Mouse (Mus musculus) heart, adult 11 months (tissue): ENCODE measurements around the gene Mlkl.

Experiments
- DNase-seq: peaks from one replicate; pipeline ENCODE4 v3.0.0; 2022

Gene Mlkl

DNA sequence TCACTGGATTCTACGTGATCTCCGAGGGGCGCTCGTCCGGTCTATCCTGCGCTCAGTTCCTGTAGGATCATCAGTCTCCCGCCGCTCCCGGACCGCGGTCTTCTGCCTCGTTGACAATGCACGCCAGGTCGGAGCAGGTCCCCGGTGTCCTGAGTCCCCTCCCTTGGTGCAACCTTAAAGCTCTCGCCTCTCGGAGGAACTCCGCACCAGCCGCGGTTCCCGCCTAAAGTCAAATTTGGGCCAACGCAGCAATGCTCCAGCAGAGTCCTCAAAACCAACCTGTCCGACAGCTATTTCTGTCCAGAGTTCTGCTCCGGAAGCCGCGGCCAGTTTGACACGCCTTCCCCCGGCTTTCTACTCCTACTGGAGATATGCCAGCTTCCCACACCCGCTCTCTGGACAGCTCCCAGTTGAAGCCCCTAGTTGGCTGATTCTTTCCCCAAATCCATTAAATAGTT, at the start of gene Mlkl:
Gene Mlkl, minus strand, starts transcription at position 288 of the 458 bp plus-strand sequence.
- peak; percentile 97 for DNase-seq

DNA sequence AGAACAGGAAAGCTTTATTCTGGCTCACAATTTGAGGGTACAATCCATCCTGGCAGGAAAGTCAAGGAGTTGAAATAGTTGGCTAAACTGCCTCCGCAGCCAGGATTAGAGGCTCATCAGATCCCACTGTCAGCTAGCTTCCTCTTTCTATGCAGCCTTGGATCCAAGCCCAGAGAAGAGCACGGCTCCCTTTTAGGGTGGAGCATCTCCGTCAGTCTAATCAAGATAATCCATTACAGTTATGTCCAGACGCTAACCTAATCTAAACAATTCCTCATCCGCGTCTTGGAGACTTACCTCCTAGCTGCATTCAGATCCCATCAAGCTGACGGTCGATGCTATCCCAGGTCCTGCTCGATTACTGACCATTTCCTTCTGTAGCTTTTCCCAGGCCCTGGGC, 47.9 kb upstream of the Mlkl start:
- no peak for DNase-seq

DNA sequence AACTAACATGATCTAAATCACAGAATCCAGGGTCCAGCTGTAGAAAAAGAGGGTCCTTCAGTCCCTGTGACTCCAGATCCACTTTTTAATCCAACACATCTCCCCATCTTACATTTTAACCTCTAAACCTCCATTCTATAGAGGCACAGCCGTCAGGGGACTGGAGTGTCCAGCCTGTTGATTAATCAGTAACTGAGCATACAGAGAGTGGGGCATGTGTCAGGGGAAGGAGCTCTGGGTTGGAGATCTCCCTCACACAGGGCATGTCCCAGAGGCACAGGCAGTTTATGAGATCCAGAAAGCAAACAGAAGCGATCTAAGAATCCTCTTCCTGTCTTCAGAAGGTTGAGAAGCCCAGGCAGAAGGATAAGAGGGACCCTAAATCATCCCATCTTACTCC, 46.7 kb upstream of the Mlkl start:
- DNase-seq: no peak

DNA sequence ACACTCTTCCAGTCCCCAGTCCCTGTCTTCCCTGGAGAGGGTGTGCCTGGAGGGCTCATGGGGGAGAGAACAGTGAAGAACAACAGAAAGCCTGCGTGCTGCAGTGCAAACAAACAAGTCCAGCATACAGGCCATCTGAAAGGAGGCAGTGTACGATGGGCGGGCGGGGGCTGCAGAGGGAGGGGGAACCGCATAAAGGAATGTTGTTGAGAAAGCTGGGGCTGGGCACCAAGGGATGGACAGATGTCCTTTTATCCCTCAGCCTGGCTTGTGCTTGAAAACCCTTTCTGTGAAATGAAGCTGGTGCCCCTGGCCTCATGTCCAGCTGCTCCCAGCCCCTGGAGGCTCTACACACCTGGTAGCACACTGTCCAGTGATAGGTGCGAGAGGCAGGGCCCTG, 37.2 kb upstream of the Mlkl start:
- DNase-seq: no peak

DNA sequence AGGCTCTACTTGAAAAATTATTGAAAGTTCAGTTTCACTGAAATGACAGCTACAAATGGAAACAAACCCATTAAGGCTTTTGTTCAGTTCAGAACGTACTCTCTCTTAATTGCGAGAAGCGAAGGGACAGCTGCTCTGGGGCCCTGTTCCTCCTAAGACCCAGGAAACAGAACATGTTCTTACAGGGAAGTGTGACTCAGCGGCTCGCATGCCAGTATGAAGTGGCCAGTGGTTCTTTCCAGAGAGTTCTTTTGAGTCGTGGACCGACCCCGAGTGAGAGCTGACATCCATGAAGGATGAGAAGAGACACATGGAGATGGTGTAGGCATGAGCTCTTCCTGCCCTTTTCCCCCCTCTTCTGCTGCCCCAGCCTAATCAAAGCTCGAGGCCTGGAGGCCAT, 31.7 kb upstream of the Mlkl start:
- DNase-seq: no peak

DNA sequence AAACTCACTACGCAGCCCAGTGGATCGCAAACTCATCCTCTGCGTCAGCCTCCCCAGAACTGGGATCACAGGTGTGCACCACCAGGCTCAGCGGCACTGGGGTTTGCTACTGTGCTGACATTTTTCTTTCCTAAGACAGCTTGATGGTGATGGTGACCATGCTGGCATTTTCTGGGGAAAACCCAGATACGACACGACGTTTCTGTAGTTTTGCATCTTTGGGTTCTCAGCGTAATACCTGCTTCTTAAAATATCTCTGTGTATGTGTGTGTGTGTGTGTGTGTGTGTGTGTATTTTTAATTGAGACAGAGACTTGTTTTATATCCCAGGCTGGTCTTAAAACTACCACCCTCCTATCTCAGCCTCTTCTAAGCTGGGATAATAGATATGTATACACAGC, 29.4 kb upstream of the Mlkl start:
- DNase-seq: no peak

DNA sequence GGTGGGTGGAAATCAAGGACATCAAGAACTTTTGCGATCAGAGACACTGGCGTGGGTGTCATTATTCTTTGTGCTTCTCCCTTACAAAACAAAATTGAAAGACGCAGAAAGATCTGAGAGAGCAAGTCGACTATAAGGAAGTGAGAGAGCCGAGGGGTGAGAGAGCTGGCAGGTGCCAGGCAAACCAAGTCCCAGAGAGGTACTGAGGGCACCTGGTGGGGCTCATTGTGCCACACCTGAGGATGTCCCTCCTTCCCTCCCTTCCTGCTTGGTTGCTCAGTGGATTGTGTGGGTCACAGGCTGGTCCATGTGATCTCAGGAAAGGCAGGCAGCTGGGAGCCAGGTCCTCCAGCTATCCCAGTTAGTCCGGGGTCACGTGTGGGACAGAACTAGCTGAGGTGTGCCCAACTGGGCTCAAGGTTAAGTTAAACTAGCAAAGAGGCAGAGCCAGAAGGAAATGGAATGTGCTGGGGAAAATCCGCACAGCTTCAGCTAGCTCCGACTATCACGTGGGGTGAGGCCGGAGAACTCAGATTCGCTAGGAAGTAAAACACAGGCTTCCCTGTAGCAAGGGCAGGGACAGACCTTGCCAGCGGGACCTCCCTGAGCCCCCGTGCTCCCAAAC, 28.7 kb upstream of the Mlkl start:
- peak; percentile 97 for DNase-seq

DNA sequence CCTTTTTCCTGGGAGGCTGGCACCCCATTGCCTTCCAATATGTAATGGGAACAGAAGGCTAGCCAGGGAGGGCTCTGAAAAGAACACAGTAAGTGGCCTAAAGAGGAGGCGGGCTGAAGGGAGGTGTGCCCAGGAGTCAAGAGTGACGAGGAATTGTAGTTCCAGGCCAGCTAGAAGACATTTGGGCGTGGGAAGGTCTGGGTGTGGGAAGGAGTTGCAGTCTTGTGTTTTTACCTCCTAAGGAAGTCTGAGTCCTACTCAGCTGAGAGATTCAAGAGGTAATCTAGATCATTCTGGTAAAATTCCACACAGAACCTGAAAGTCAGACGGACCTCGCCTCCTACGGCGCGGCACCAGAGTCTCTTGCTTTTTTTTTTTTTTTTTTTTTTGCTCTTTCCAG, 25.5 kb upstream of the Mlkl start:
- DNase-seq: no peak

DNA sequence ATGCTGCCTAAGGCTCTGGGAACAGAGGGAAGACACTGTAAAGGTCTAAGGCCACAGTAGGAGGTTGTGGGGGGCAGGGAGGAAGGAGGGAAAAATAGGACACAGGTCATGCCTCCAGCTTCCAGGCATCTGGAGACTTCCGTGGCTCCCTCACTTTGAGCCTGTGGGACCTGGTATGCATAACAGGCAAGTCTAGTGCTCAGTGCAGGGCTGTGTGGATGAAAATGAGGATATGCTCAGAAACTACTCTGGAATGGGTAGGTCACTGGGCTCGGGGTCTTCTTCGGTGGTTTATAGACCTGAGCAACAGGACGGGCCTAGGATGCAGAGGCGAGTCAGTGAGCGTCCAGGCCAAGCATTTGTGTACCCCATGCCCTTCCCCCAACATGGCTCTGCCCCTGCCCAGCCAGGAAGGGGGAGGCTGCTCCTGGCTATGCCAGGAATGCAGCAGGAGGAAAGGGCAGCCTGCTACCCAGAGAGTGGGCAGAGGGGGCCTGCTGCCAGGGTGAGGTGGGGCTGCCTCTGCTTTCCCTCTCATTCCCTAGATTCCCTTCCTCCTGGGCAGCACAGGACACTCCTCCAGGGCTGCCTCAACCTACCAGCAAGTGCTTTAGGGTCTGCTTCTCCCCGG, 22.7 kb upstream of the Mlkl start:
- DNase-seq: no peak

DNA sequence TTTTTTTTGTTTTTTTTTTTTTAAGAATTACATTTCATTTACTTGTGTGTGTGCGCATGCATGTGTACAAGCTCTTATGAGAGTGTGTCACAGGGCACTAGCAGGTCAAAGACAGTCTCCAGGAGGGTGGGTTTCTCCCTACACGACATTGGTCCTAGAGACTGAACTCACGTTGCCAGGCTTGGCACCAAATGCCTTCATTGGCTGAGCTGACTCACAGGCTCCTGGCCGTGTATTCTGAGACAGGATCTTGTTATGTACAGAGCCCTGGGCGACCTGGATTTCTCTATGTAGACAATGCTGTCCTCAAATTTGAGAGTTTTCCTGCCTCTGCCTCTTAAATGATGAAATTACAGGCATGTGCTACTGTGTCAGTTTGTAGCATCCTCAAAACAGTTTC, 22.0 kb upstream of the Mlkl start:
- DNase-seq: no peak

DNA sequence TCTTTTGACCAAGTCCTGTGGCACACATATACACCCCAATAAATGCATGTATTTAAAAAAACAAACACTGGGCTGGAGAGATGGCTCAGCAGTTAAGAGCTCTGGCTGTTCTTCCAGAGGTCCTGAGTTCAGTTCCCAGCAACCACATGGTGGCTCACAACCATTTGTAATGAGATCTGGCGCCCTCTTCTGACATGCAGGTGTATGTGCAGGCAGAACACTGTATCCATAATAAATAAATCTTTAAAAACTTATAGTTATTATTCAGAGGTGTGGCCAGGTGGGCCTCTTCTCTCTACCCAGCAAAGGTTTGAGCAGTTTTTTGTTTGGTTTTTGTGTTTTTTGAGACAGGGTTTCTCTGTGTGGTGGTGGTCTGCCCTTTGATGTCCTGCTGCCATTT, 20.9 kb upstream of the Mlkl start:
- no peak for DNase-seq

DNA sequence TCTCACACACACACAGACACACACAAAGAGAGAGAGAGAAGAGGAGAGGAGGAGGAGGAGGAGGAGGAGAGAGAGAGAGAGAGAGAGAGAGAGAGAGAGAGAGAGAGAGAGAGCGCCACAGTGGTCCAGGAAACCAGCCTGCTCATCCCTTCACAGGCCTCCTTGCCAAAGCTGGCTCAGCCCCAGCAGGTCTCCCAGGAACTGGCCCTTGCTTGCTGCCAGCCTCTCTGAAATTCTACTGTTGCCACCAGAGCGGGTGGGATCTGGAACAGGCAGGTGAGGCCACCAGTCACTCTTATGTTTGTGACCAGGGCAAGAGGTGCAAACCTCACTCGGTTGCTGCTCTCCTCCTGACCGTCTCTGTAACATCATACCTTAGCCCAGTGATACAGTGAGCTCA, 19.5 kb upstream of the Mlkl start:
- no peak for DNase-seq

DNA sequence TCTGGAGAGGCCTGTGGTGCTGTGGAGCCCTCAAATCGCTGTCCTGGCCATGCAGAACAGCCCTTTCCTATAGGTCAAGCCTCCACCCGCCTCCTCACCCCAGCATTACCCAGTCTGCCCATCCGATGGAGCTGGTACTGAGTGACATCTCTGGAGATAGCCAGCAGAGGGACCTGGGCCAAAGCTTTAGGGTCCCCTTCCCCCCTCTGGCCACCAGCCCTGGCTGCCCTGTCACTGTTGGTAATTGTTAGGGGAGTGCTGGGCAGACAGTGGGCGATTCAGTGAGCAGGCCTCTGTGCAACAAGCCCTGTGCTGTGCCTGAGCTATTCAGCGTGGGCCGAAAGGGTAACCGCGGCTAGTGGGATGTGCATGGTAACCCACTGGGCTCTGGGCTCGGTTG, 15.5 kb upstream of the Mlkl start:
- no peak for DNase-seq

DNA sequence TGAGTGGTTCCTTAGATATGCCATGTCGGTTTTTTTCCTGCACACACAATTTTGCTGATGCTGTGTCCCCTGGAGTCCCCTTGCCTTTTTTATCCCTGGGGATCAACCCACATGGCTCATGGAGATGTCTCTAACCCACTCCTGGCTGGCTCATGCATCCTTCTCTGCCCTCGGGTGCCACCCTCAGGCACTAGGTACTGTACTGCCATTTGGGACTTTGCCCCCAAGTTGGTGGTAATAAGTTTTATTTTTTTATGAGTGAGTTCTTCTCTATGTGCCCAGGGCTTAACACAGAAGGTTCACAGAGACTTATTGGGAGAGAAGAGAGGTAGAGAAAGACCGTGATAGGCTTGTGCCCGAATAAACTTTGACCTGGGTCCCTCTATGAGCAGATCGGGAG, 14.3 kb upstream of the Mlkl start:
- DNase-seq: no peak

DNA sequence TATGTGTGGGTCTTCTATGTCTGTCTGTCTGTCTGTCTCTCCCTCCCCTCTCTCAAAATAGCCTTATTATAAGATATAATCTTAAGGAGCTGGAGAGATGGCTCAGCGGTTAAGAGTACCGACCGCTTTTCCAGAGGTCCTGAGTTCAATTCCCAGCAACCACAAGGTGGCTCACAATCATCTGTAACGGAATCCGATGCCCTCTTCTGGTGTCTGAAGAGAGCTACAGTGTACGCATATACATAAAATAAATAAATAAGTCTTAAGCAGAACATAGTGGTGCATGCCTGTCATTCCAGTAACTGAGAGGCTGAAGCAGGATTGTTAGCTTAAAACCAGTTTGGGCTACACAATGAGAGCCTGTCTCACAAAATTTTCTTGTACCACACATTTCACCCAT, 12.6 kb upstream of the Mlkl start:
- DNase-seq: no peak

DNA sequence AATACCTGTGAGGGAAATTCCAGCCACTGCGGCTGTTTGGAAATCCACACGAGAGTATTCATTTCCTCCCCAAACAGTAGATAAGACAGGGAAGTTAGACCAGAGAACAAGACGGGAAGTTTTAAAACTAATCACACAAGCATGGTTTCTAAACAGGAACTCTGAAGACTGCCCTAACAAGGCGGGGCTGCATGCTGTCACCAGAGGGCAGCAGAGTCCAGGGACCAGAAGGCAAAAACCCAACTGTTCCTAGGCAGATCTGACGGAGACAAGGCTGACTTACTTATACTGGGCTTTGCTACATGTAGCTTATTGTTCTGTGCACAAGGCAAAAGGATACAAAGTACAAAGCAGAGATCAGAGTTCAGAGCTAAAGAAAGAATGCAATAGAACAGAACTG, 5.2 kb upstream of the Mlkl start:
- DNase-seq: peak; percentile 94

DNA sequence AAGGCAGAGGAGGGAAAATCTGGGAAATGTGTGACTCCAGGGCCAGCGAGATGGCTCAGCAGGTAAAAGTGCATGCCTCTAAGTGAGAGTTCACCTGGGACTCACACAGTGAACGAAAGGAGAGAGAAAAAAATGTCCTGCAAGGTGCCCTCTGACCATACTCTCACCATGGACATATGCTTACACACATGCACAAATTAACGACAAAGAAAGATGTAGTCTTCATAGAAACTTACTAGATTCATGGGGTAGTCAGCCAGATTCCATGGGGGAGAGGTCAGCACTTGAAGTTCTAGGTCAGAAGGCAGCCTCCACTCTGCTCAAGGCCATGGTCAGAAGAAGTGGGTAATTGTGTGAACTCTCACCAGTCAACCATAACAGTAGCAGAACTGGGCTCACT, 2.2 kb upstream of the Mlkl start:
- DNase-seq: no peak

DNA sequence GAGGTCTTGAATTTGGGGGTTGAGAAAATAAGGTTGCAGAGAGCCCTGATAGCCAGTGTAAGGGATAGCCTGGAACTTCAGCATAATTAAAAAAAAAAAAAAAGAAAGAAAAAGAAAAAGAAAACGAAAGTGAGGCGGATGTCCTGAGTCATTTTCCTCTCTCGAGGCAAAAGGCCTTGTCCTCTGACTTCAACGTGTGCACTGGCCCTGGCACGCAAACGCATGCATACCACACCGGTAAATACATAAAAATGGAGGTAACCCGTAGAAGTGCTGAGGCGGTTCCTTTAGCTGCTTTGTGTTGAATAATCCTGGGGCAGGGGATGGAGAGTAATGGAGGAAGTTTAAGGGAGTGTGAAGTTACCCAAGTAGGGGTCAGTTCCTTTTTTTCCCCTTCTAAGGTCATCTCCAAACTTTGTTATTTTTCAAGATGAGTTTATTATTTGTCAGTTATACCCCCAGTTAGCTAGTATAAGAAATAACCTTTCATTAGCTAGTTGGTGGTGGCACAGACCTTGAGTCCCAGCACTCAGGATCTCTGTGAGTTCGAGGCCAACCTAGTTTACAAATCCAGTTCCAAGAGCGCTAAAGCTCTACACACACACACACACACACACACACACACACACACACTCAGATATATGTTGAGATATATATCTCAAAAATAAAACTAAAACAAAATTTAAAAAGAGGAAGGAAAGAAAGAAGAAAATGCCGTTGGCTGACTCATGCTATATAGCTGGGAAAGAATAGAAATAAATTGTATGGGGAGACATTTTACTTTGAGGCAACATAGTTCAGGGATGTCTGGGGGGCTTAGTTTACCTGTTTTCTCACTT, 612 bp upstream of the Mlkl start:
- no peak for DNase-seq

DNA sequence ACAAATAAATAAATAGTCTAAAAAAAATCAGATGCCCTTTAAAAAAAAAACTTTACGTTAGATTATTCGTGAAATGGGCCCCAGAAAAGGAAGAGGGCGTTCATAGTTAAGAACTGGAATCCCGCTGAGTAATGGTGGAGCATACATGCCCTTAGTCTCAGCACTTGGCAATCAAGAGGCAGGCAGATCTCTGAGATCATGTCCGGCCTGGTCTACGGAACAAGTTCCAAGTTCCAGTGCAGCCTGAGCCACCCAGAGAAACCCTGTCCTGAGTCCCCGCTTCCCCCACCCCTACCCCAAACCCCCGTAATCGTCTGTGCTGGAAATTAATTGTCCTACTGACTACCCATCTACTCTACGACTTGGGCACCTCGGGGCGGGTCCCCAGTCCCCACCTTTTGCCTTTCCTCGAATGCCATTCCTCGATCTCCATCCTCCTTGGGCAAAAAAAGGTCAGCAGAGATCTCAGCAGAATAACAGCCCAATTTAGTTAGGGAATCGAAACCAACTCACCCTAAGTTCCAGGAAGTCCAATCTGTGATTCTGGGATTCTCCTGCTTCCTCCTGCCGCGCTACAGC, 577 bp downstream of the Mlkl start:
- DNase-seq: peak; percentile 95

DNA sequence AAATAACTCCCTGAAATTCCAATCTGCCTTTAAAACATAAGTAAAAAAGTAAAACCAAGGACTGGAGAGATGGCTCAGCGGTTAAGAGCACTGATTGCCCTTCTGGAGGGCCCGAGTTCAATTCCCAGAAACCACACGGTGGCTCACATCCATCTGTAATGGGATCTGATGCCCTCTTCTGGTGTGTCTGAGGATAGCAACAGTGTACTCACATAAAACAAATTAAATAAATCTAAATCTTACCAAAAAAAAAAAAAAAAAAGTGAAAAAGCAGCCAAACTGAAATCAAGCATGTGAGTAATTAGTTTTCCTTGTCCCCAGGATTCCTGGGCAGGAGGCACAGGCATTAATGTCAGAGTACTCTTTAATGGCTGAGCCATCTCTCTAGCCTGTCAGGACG, 1.3 kb downstream of the Mlkl start:
- DNase-seq: no peak

DNA sequence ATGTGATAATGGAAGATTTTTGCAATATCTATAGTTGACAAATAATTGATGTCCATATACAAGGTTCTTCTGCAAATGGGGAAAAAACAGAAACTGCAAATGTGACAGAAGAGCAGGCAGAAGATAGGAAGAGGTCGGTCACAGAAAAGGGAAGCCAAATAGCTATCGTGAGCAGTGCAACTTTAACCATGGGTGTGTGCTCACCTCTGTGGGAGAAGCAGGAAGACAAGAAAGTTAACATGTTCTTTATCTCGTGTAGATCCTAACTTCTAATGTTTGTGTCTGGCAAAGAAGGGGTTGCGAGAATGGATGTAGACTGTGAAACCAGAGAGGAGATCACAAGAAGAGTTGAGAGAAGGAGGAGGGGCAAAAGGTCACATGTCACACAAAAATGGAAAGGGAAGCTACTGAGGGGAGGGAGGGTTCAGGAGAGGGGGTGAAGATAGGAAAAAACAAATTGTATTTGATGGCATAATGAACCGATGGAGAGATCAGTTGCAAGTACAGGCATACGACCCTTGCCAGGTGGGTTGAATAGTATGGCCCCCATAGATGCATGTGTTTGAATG, 12.7 kb downstream of the Mlkl start:
- no peak for DNase-seq

DNA sequence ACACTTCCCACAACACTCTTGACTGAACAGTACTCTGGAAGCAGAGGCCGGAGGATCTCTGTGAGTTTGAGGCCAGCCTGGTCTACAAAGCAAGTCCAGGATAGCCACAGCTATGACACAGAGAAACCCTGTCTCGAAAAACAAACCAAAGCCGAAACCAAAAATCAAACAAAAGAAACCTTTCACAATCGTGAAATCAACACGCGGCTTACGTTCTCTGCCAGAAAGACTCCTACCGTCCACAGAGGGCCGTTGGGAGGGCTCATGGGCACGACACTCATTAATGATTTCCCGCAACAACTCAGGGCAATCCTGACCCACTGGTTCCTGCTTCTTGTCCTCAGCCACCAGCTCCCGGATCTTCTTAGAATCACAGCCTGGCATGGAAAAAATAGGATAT, 23.2 kb downstream of the Mlkl start:
- DNase-seq: peak; percentile 59

DNA sequence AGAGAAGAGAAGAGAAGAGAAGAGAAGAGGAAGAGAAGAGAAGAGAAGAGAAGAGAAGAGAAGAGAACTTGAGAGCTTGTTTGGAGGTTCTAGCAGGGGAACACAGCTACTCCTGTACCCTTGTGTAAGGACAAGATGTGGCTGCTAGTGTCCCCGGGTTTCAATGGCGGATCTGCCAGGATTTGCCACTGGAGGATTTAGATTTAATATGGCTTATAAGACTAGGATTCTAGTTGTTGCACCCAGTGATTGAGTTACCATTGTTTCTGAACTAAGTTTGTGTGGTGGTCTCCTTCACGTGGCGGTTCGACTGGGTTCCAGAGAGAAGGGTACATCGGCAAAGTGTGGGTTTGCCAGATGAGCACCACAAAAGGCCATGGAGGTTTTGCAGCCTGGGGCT, 24.0 kb downstream of the Mlkl start:
- DNase-seq: peak; percentile 79

DNA sequence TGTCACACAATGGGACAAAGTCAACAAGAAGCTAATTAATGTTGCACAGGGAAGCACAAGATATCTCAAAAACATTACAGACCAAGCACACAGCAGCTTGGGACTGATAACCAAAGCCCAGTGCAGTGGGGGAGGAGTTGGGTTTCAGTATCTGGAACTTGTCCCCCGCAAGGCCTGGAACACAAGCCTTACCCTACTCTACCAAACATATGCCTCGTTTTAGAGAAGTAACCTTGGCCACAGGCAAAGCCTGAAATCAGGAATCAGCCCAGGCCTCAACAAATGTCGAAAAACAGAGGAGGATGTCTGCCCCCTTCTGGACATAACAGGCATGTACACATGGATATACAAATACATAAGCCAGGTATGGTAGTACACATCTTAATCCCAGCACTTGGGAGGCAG, 25.2 kb downstream of the Mlkl start:
- peak; percentile 84 for DNase-seq
